Mouse (Mus musculus) activated CD4-positive, CD25-positive, alpha-beta regulatory T cell, adult 4 months (primary cell): ENCODE data around the gene Peli3. TPM values are rescaled to one million over a fixed set of nuclear protein-coding genes. Genes with fewer than 3 reads are reported as not detected.
A peak's percentile ranks its signal among the peaks of the same experiment; 100 is the strongest.
"Not testable (repeated sequence)": the region's sequence is repeated elsewhere in the genome, so short reads cannot be mapped to it uniquely, and the experiment has no call there.

Source experiments
- ATAC-seq: one replicate; pipeline ENCODE4 v1.8.0; 2017
- polyA plus RNA-seq, 2 experiments: library from polyadenylated mRNA; unstranded; fragments of 100-300 nt; shearing (Covaris generic); gene quantifications; one replicate each; pipeline ENCODE4 v1.2.1; 2017

The Peli3 gene
- under 1 TPM in 1 of 2 experiments, not detected in 1; 0.25 TPM for polyA plus RNA-seq

GRCm38 (mm10) chr19:4942551-4943252, at the start of gene Peli3:
Peli3 (minus strand) TSS chr19:4943127.
- peak; percentile 68 for ATAC-seq

- ATAC-seq: no peak
These were observed 49.4 kb upstream of the Peli3 start for GRCm38 (mm10) chr19:4992371-4992770.

- no peak for ATAC-seq
These were observed 47.8 kb upstream of the Peli3 start for GRCm38 (mm10) chr19:4990716-4991115.

- no peak for ATAC-seq
These were observed 47.3 kb upstream of the Peli3 start, which contains the start of gene Npas4 for GRCm38 (mm10) chr19:4990256-4990625. Npas4 (minus strand) TSS chr19:4990316.

GRCm38 (mm10) chr19:4989434-4990255, 46.7 kb upstream of the Peli3 start:
- ATAC-seq: no peak

GRCm38 (mm10) chr19:4989013-4989412, 46.1 kb upstream of the Peli3 start:
- ATAC-seq: no peak

GRCm38 (mm10) chr19:4981767-4982166, 38.8 kb upstream of the Peli3 start:
- ATAC-seq: no peak

- ATAC-seq: no peak
These were observed 25.3 kb upstream of the Peli3 start for GRCm38 (mm10) chr19:4968236-4968635.

- ATAC-seq: peak; percentile 98
These were observed 19.1 kb upstream of the Peli3 start, which contains the start of gene Mrpl11 for GRCm38 (mm10) chr19:4961928-4962601. Mrpl11 (plus strand) TSS chr19:4962147.

GRCm38 (mm10) chr19:4948641-4949040, 5.7 kb upstream of the Peli3 start:
- ATAC-seq: not testable (repeated sequence)

- no peak for ATAC-seq
These were observed 2.6 kb upstream of the Peli3 start for GRCm38 (mm10) chr19:4945540-4945939.

- ATAC-seq: no peak
These were observed 294 bp upstream of the Peli3 start for GRCm38 (mm10) chr19:4943253-4943588.

GRCm38 (mm10) chr19:4937444-4938310, 5.2 kb downstream of the Peli3 start:
- ATAC-seq: no peak

GRCm38 (mm10) chr19:4936896-4937295, 6.0 kb downstream of the Peli3 start:
- no peak for ATAC-seq

GRCm38 (mm10) chr19:4928781-4929180, 14.1 kb downstream of the Peli3 start:
- ATAC-seq: no peak

GRCm38 (mm10) chr19:4927904-4928531, 14.9 kb downstream of the Peli3 start, which contains the start of gene Dpp3:
Dpp3 (minus strand) TSS chr19:4928287.
- ATAC-seq: peak; percentile 100

GRCm38 (mm10) chr19:4925121-4925860, 17.6 kb downstream of the Peli3 start:
- no peak for ATAC-seq

GRCm38 (mm10) chr19:4919652-4920051, 23.3 kb downstream of the Peli3 start:
- ATAC-seq: no peak

GRCm38 (mm10) chr19:4916827-4917226, 26.1 kb downstream of the Peli3 start:
- no peak for ATAC-seq

- ATAC-seq: no peak
These were observed 26.9 kb downstream of the Peli3 start for GRCm38 (mm10) chr19:4915924-4916603.
